Comparison of ENCODE assay signal across 25 mouse cellular contexts in genomic region chr17:52873195-52873594, GRCm38 (mm10).
DNase-seq lines count a peak whose midpoint lies in the region; ATAC-seq and TF ChIP-seq lines count a peak whose summit lies in the region.
"Had no signal": no experiment of that assay in that cellular context is flagged by ENCODE, and none has a peak within 500 bp of the region (broad histone marks: within the 10 kb centered on the region; RNA-seq: fewer than 3 reads in every experiment).

No protein-coding gene starts in this region.

- no peaks in the 10 kb centered on the region for H3K36me3 ChIP-seq in forebrain, embryonic 14.5 days (ENCODE audit: control insufficient read depth, insufficient read depth, low read length)
- H3K36me3 ChIP-seq in forebrain, embryonic 10.5 days (replicated peaks) = no peaks in the 10 kb centered on the region
- H3K36me3 ChIP-seq in forebrain, embryonic 16.5 days (ENCODE audit: control insufficient read depth, insufficient read depth) = no peaks in the 10 kb centered on the region
- H3K36me3 ChIP-seq: heart, embryonic 12.5 days; hindbrain, embryonic 10.5 days; limb, embryonic 13.5 days; liver, embryonic 12.5 days had no signal

- no peak for TF ChIP-seq CTCF in left cerebral cortex, adult 2 months (IDR thresholded peaks at IDR 0.05)

- H3K4me1 ChIP-seq in forebrain, embryonic 14.5 days (ENCODE audit: control insufficient read depth, insufficient read depth, low read length) = no peaks in the 10 kb centered on the region
- H3K4me1 ChIP-seq in forebrain, embryonic 10.5 days = no peaks in the 10 kb centered on the region
- no peaks in the 10 kb centered on the region for H3K4me1 ChIP-seq in forebrain, embryonic 16.5 days (replicated peaks; ENCODE audit: control insufficient read depth, insufficient read depth, low read length)
- H3K4me1 ChIP-seq: heart, embryonic 12.5 days; hindbrain, embryonic 10.5 days; limb, embryonic 13.5 days; liver, embryonic 12.5 days had no signal

- no peaks in the 10 kb centered on the region for H3K9me3 ChIP-seq in forebrain, embryonic 14.5 days (replicated peaks; ENCODE audit: control insufficient read depth, low read length)
- no peaks in the 10 kb centered on the region for H3K9me3 ChIP-seq in forebrain, embryonic 10.5 days
- H3K9me3 ChIP-seq in forebrain, embryonic 16.5 days (ENCODE audit: control insufficient read depth, low read length) = no peaks in the 10 kb centered on the region
- H3K9me3 ChIP-seq: heart, embryonic 12.5 days; hindbrain, embryonic 10.5 days; limb, embryonic 13.5 days; liver, embryonic 12.5 days had no signal

- no peak overlapping the region for H3K4me3 ChIP-seq in forebrain, embryonic 14.5 days (ENCODE audit: low read depth, low read length)
- no peak overlapping the region for H3K4me3 ChIP-seq in forebrain, embryonic 10.5 days
- no peak overlapping the region for H3K4me3 ChIP-seq in left cerebral cortex, adult 2 months
- H3K4me3 ChIP-seq in forebrain, embryonic 16.5 days (replicated peaks; ENCODE audit: low read length) = no peak overlapping the region
- H3K4me3 ChIP-seq: heart, embryonic 12.5 days; hindbrain, embryonic 10.5 days; limb, embryonic 13.5 days; liver, embryonic 12.5 days had no signal

- H3K27me3 ChIP-seq in forebrain, embryonic 14.5 days (replicated peaks; ENCODE audit: control insufficient read depth, insufficient read depth, low read length) = no peaks in the 10 kb centered on the region
- no peaks in the 10 kb centered on the region for H3K27me3 ChIP-seq in forebrain, embryonic 10.5 days (ENCODE audit: poor library complexity, severe bottlenecking)
- no peaks in the 10 kb centered on the region for H3K27me3 ChIP-seq in forebrain, embryonic 16.5 days (replicated peaks; ENCODE audit: control insufficient read depth, insufficient read depth, low read length)
- H3K27me3 ChIP-seq: heart, embryonic 12.5 days; limb, embryonic 13.5 days; liver, embryonic 12.5 days had no signal

- 82% methylated on average over 3 of the region's 3 CpGs for WGBS in forebrain, embryonic 14.5 days
- WGBS in forebrain, embryonic 10.5 days = 93% methylated on average over 3 of the region's 3 CpGs
- WGBS in forebrain, embryonic 16.5 days = 80% methylated on average over 3 of the region's 3 CpGs

- H3K4me2 ChIP-seq in forebrain, embryonic 14.5 days (ENCODE audit: low read length) = no peak overlapping the region
- no peak overlapping the region for H3K4me2 ChIP-seq in forebrain, embryonic 16.5 days (ENCODE audit: low read length)
- H3K4me2 ChIP-seq: heart, embryonic 12.5 days; limb, embryonic 13.5 days; liver, embryonic 12.5 days; midbrain, embryonic 11.5 days had no signal

- no peak overlapping the region for H3K27ac ChIP-seq in forebrain, embryonic 14.5 days (ENCODE audit: low read depth, low read length)
- no peak overlapping the region for H3K27ac ChIP-seq in forebrain, embryonic 10.5 days
- H3K27ac ChIP-seq in left cerebral cortex, adult 2 months = no peak overlapping the region
- no peak overlapping the region for H3K27ac ChIP-seq in forebrain, embryonic 16.5 days (ENCODE audit: low read length)
- H3K27ac ChIP-seq: hindbrain, embryonic 10.5 days; hindbrain, postnatal 0 days; limb, embryonic 13.5 days; liver, embryonic 12.5 days had no signal

- DNase-seq in forebrain, embryonic 14.5 days (ENCODE audit: low spot score) = peak; percentile 1
- DNase-seq in forebrain, embryonic 10.5 days (ENCODE audit: extremely low spot score, low spot score) = no peak
- DNase-seq in left cerebral cortex, adult 11 months (ENCODE audit: low spot score) = peak; percentile 24
- DNase-seq in left cerebral cortex, adult 2 months (ENCODE audit: extremely low spot score in 1 of 2, low spot score in 2 of 2) = no peak
- peak; percentile 21 to 82 for DNase-seq in left cerebral cortex, postnatal 25 days (ENCODE audit: low spot score in 2 of 2)
- DNase-seq in adrenal gland, postnatal 25 days = no peak
- no peak for DNase-seq in thymus, postnatal 14 days
- DNase-seq: adrenal gland, postnatal 36 days; cerebellum, adult 18-20 months; gastrocnemius, postnatal 25 days; heart, adult 18-20 months; heart, postnatal 10 days; kidney, postnatal 25 days; lung, adult 18-20 months; lung, postnatal 10 days; spleen, adult 18-20 months; thymus, postnatal 4 days had no signal

- intact Hi-C loops in left cerebral cortex, adult 2 months (cut with DNase I) = loop anchor here (1.0 to 2.0 kb wide), 2 partner anchors 37 to 48 kb away; no protein-coding TSS in a partner anchor
- intact Hi-C loops in left cerebral cortex, postnatal 25 days (cut with DNase I) = loop anchor here (2.0 to 10.0 kb wide), 3 partner anchors 36 to 712 kb away; no protein-coding TSS in a partner anchor

- H3K9ac ChIP-seq in forebrain, embryonic 14.5 days (ENCODE audit: low read length) = no peak overlapping the region
- H3K9ac ChIP-seq in forebrain, embryonic 16.5 days (replicated peaks; ENCODE audit: low read depth, low read length) = no peak overlapping the region
- H3K9ac ChIP-seq: heart, embryonic 12.5 days; limb, embryonic 13.5 days; liver, embryonic 12.5 days had no signal

- no peak for ATAC-seq in forebrain, embryonic 14.5 days
- ATAC-seq in forebrain, embryonic 16.5 days = peak; percentile 83
- ATAC-seq: hindbrain, postnatal 0 days; intestine, embryonic 16.5 days; liver, embryonic 12.5 days had no signal

Comparison
In these comparisons a context has a peak if more than half of its experiments do, and no peak if none do; other contexts are left out.
1. DNase-seq: peak in forebrain, embryonic 14.5 days (single experiment), left cerebral cortex, adult 11 months (single experiment) and left cerebral cortex, postnatal 25 days (2 of 2); none in forebrain, embryonic 10.5 days (single experiment), left cerebral cortex, adult 2 months (0 of 2), adrenal gland, postnatal 25 days (single experiment) and thymus, postnatal 14 days (single experiment).